Mouse (Mus musculus) CD4-positive, CD25-positive, alpha-beta regulatory T cell, adult 4 months (primary cell): ENCODE measurements around the gene Vps37c. TPM values are rescaled to one million over a fixed set of nuclear protein-coding genes. Genes with fewer than 3 reads are reported as not detected.

Source experiments
- ATAC-seq: one replicate; pipeline ENCODE4 v1.8.0; 2017
- polyA plus RNA-seq, 2 experiments: library from polyadenylated mRNA; unstranded; fragments of 100-300 nt; shearing (Covaris generic); gene quantifications; one replicate each; pipeline ENCODE4 v1.2.1; 2017

Gene Vps37c
- polyA plus RNA-seq, 2 experiments from 2014 or later, result 14.5 to 15.7 TPM

DNA sequence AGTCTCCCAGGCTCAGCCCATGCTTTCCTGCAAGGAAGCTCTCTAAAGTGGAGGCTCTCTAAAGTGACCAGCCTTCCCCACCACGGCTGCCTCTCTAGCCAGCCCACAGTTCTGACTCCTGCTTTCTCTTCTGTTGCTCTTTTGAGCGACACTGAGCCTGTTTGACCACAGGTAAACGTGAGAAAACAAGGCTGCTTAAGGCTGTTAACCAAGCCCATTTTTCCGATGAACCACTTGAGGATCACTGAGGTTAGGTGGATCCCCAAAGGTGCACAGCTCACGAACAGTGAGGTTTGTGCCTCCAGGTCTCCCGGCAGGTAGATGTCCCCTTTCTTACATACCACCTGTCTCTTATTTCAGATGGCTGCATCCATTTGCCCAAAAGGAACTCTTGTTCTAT, 53.6 kb downstream of the Vps37c start:
- ATAC-seq, result peak; percentile 7

DNA sequence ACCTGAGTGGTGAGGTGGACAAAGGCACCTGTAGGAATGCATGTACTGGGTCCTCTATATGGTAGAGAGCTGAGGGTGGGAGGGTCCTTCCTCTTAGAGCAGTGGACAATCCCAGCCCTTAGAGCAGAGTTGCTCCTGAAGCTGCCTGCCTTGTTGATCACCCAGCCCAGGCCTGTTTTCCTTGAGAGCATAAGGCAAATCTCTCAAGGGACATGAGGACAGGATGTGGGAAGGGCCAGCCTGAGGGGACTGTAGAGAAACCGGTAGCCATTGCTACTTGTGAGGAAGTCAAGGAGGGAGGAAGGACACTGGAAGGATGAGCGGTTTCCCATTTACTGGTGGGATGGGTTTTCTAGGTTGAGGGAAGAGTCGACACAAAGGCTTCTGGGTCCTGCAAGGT, 54.0 kb downstream of the Vps37c start:
- no peak for ATAC-seq

DNA sequence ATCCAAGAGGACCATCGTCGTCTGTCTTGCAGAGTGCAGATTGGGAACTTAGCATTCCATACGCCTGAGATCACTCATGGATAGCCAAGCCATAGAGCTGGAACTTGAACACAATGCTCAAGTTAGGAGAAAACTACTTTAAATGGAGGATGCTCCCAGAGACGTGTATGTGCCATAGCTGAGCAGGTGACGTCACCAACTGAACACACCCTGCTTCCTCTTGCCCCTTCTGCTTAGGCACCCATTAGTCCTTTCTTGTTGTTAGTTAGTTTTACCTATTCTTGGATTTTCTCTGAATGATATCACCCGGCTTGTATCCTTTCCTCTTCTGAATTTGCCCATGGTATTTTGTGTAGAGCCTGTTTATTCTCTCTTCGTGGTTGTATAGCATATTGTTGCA, 58.6 kb downstream of the Vps37c start:
- peak; percentile 48 for ATAC-seq

DNA sequence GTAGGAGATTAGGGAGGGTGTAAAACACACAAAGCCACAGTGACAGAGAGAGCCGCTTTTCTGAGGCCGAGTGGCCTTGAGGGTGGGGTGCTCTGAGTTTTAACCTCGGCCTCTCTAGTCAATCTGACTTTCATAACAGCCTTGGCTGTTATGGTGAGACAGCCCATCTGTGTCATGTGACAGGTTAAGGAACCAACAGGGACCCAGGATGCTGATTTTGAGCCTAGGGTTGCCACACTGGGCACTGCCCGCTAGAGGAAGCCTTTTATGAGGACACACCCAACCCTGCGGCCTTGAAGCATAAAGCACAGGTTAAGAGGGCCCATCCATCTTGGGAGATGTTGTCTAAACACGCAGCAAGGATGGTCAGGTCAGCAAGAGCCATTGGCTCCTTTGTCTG, 59.2 kb downstream of the Vps37c start:
- ATAC-seq, result peak; percentile 78

GRCm38 (mm10) chr19:10748401-10749102, 60.0 kb downstream of the Vps37c start:
- no peak for ATAC-seq

GRCm38 (mm10) chr19:10749295-10749694, 60.8 kb downstream of the Vps37c start:
- no peak for ATAC-seq

DNA sequence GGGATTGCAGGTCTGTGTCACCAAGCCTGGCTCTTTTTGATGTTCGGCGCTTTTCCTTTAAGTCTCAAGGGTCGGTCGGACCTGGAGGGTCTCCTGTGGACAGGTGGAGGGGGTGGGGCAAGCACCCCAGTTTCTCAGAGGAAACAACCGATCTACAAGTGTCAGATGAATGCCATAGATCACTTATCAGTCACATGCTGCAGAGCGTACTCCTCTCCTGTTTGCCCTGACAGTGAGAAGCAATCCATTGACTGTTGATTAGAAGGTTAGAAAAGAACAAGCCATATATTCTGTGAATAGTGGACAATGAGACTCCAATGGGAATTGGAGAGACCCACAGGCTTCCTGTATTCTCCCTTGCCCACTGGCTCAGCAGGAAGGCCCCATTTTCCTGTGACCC, 61.6 kb downstream of the Vps37c start:
- no peak for ATAC-seq

DNA sequence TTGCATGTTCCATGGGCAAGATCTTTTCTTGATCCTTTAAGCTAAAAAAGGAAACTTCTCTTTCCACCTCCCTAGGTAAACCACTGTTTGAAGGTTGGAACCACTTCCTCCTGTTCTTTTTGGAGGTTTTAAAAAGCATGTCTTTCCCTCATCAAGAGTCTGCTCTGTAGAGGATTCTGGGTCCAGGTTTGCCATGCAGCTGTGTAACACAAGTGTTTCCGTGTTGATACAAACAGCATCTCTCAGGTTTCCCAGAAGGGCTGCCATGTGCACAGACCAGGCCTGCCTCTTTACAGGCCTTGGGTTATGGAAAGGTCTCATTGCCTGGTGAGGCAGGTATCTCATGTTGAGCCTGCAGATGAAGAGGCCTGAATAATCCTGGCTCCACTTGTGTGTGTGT, 63.1 kb downstream of the Vps37c start:
- ATAC-seq, result peak; percentile 15

DNA sequence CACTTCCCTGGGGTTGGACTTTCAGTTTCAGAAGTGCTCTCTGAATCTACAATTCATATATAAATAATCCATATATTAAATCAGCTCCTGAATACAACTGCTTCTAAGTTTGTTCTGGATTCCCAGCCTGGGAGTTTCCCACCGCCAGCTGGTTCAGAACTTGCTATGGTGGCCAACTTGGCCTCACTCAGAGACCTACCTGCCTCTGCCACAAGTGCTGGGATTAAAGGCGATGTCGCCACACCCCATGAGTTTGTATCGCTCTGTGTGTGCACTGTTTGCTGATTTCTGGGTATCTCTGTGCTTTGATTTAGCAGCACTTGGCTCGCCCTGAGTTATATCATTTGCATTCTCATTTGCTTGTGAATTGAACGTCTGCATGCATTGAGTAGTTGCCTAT, 63.6 kb downstream of the Vps37c start:
- no peak for ATAC-seq

DNA sequence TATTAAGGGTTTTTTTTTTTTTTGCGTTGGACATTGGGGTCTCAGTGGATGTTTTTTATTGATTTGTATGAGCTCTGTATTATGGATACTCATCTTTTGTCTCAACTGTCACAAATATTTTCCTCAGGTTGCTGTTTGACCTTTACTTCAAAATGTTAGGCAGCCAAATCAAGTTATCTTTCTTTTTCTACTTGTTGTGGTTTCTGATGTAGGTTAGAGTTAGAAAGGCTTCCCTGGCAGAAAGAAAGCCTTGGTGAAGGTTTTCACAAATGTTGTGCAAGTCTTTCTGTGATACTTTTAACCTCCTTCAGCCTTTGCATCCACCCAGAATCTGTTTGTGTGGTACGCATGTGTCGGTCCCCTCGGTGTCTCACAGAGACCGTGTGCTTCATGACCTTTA, 64.1 kb downstream of the Vps37c start:
- no peak for ATAC-seq

- peak; percentile 82 for ATAC-seq
These were observed 68.6 kb downstream of the Vps37c start for GRCm38 (mm10) chr19:10757125-10757524.

- ATAC-seq, result no peak
These were observed 69.0 kb downstream of the Vps37c start for GRCm38 (mm10) chr19:10757526-10757925.

DNA sequence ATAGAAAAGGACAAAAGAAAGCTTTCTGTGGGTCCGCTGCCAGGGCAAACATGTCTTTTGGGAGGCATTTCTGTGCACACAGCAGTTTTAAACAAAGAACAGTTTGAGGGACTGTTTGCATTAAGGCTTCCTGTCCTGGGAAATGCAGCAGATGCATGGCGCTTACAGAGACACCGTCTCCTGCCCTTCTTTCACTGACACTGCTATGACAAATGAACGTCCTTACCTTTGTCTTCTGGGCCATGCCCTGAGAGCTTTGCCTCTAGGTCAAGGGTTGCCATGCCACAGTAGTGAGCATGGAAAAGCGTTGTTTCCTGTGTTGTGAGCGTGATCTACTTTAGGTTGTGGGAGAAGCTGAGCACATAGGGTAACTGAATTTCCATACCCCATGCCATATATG, 70.2 kb downstream of the Vps37c start:
- ATAC-seq, result no peak

- no peak for ATAC-seq
These were observed 71.0 kb downstream of the Vps37c start for GRCm38 (mm10) chr19:10759525-10759924.

- no peak for ATAC-seq
These were observed 71.7 kb downstream of the Vps37c start for GRCm38 (mm10) chr19:10759983-10760831.

- ATAC-seq, result no peak
These were observed 73.4 kb downstream of the Vps37c start for GRCm38 (mm10) chr19:10761794-10762415.

DNA sequence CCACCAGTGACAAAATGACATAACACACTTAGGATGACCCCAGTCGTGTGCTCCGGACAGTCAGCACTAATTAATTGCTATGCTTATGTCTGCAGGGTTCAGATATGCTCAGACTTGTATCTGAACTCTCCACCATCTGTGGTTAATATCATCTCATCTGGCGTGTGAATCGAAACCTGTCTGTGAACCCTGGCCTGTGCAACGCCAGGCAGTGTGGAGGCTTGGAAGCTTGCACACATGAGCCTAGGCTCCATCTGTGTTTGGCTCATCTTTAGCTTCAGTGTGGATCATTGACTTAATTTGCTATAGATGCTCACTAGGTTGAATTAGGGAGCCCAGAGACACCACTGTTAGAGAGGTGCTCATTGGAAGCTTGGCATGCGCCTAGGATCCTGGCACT, 73.9 kb downstream of the Vps37c start:
- ATAC-seq, result no peak

- ATAC-seq, result peak; percentile 78
These were observed 75.0 kb downstream of the Vps37c start for GRCm38 (mm10) chr19:10763381-10764031.

Other genes with a start within 250 kb of the Vps37c start
- gene Lrrc10b, start 231.3 kb upstream of the Vps37c start, polyA plus RNA-seq, result not detected
- 1 to 10 TPM in 1 of 2 experiments, under 1 TPM in 1; 0.31 to 1.4 TPM for gene Ppp1r32, start 205.8 kb upstream of the Vps37c start, polyA plus RNA-seq
- 10 to 100 TPM; 59.0 to 79.6 TPM for gene Cpsf7, start 163.5 kb upstream of the Vps37c start, polyA plus RNA-seq
- gene Sdhaf2, start 162.6 kb upstream of the Vps37c start, polyA plus RNA-seq, result 100 to 1,000 TPM in 1 of 2 experiments, 10 to 100 TPM in 1; 92.6 to 104 TPM
- gene Tmem216, start 132.5 kb upstream of the Vps37c start, polyA plus RNA-seq, result 10 to 100 TPM; 10.7 to 13.6 TPM
- 10 to 100 TPM; 39.1 to 52.7 TPM for gene Cyb561a3, start 111.6 kb upstream of the Vps37c start, polyA plus RNA-seq
- 10 to 100 TPM; 19.3 to 23.0 TPM for gene Tmem138, start 111.4 kb upstream of the Vps37c start, polyA plus RNA-seq
- 100 to 1,000 TPM; 104 to 182 TPM for gene Ddb1, start 83.4 kb upstream of the Vps37c start, polyA plus RNA-seq
- 10 to 100 TPM in 1 of 2 experiments, 1 to 10 TPM in 1; 9.2 to 12.7 TPM for gene Tkfc, start 83.1 kb upstream of the Vps37c start, polyA plus RNA-seq
- gene Vwce, start 54.5 kb upstream of the Vps37c start, polyA plus RNA-seq, result not detected
- not detected for gene Pga5, start 10.7 kb upstream of the Vps37c start, polyA plus RNA-seq
- gene Cd5, start 50.3 kb downstream of the Vps37c start, polyA plus RNA-seq, result 100 to 1,000 TPM; 449 to 646 TPM
- gene Cd6, start 141.3 kb downstream of the Vps37c start, polyA plus RNA-seq, result 100 to 1,000 TPM; 464 to 904 TPM
- 1 to 10 TPM; 2.0 to 4.2 TPM for gene Slc15a3, start 151.0 kb downstream of the Vps37c start, polyA plus RNA-seq
- under 1 TPM in 1 of 2 experiments, not detected in 1; 0.39 TPM for gene Tmem132a, start 181.2 kb downstream of the Vps37c start, polyA plus RNA-seq
- 10 to 100 TPM; 57.5 to 82.3 TPM for gene Tmem109, start 193.3 kb downstream of the Vps37c start, polyA plus RNA-seq
- gene Prpf19, start 206.5 kb downstream of the Vps37c start, polyA plus RNA-seq, result 10 to 100 TPM; 10.4 to 24.8 TPM
- not detected for gene Zp1, start 231.9 kb downstream of the Vps37c start, polyA plus RNA-seq
- gene Ptgdr2, start 248.4 kb downstream of the Vps37c start, polyA plus RNA-seq, result not detected